Mouse (Mus musculus) midbrain, postnatal 0 days (tissue): ENCODE data around the gene Gm45713. TPM values are rescaled to one million over a fixed set of nuclear protein-coding genes. Genes with fewer than 3 reads are reported as not detected.

ENCODE experiments used
- ATAC-seq: fragments of 200-750 bp; cut with Nextera tagmentation; 2 replicates; pipeline ENCODE4 v1.8.0; 2017; ENCODE audit warnings: moderate number of reproducible peaks, mild to moderate bottlenecking, moderate TSS enrichment, moderate library complexity; ENCODE audit not compliant: low FRiP score
- DNase-seq: peaks from one replicate; pipeline ENCODE4 v3.0.0-alpha.2; 2015; ENCODE audit warnings: low spot score
- H3K27ac ChIP-seq: fragments of 300-500 bp; sonication (generic); 2 replicates; pipeline ENCODE4 v1.5.1; 2014; ENCODE audit warnings: low read depth, mild to moderate bottlenecking, low read length, mixed read lengths
- H3K27me3 ChIP-seq: fragments of 300-500 bp; sonication (generic); 2 replicates; pipeline ENCODE4 v1.6.1; 2014; ENCODE audit warnings: low read length, control low read depth, mixed read lengths; ENCODE audit not compliant: insufficient read depth
- H3K36me3 ChIP-seq: fragments of 300-500 bp; sonication (generic); 2 replicates; pipeline ENCODE4 v1.6.1; 2014; ENCODE audit warnings: low read length, control low read depth, mixed read lengths; ENCODE audit not compliant: insufficient read depth
- H3K4me1 ChIP-seq: fragments of 300-500 bp; sonication (generic); 2 replicates; pipeline ENCODE4 v1.6.1; 2014; ENCODE audit warnings: mild to moderate bottlenecking, control low read depth, antibody characterized with exemption, low read length, mixed read lengths; ENCODE audit not compliant: insufficient read depth
- H3K4me2 ChIP-seq: fragments of 300-500 bp; sonication (generic); 2 replicates; pipeline ENCODE4 v1.6.1; 2014; ENCODE audit warnings: low read depth, mild to moderate bottlenecking, low read length, mixed read lengths; ENCODE audit not compliant: poor library complexity, severe bottlenecking
- H3K4me3 ChIP-seq: fragments of 300-500 bp; sonication (generic); 2 replicates; pipeline ENCODE4 v1.5.1; 2014; ENCODE audit warnings: low read depth, mild to moderate bottlenecking, low read length, moderate library complexity
- H3K9ac ChIP-seq: fragments of 300-500 bp; sonication (generic); replicated peaks from 2 replicates; pipeline ENCODE4 v1.6.1; 2014; ENCODE audit warnings: mild to moderate bottlenecking, low read length, moderate library complexity, mixed read lengths; ENCODE audit not compliant: poor library complexity, severe bottlenecking
- H3K9me3 ChIP-seq: fragments of 300-500 bp; sonication (generic); 2 replicates; pipeline ENCODE4 v1.6.1; 2016; ENCODE audit warnings: low read length, control low read depth
- CTCF ChIP-seq: IDR thresholded peaks from 2 replicates; pipeline ENCODE4 v1.5.1; 2016; ENCODE audit warnings: antibody characterized with exemption, mild to moderate bottlenecking
- WGBS: fragments of 180-500 bp; shearing (Covaris S2); extraction: QIAGEN DNeasy Blood & Tissue Kit; methylation state at CpG from one replicate; pipeline ENCODE4 v1.1.7; 2014; 5-methylcytosine and 5-hydroxymethylcytosine counted together
- polyA plus RNA-seq: library from polyadenylated mRNA; unstranded; fragments of >200 nt; fragmentation: Nextera tagmentation; extraction: Ambion mirVana; gene quantifications from 2 replicates; pipeline ENCODE4 v1.2.1, GENCODE M21; 2015
- total RNA-seq: library from RNA; depleted of rRNA; stranded (reverse); fragments of >200 nt; gene quantifications from 2 replicates; pipeline ENCODE4 v1.2.3, GENCODE M21; 2014

The Gm45713 gene
- total and polyA plus RNA-seq, 2 experiments from 2014 or later = 0.39 to 2.0 TPM

DNA sequence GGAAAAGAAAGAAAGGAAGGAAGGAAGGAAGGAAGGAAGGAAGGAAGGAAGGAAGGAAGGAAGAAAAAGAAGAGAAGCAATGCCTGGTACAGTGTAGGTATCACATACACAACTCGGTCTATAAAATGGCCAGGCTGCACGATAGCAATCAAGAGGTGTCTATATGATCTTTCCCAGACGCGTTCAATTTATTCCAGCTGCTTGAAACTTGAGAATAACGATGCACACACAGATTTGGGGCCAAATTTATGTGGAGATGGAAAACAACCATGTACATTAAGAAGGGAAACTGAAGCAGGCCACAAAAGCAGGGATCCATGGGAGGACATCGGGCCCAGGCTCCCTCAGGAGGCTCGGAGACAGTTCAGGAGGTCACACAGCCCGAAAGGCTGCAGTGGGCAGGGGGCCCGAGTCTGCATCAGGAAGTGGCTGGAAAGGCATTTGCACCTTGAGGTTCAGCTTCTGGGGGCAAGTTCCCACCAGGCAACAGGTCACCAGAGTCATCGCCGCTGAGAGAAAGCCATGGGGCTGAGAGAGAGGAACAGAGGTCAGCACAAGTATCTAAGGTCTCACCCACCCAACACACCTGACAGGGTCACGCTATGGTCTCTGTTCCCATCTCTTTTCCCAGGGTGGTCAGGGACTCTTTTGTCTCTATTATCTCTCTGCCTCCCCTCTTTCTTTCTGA lies 43.1 kb downstream of the Gm45713 start:
- TF ChIP-seq CTCF = no peak
- Histone ChIP-seq H3K9me3 (no peaks in the 10 kb centered on the region), H3K27ac (no peak overlapping the region), H3K9ac (no peak overlapping the region), H3K4me2 (no peak overlapping the region), H3K36me3 (no peaks in the 10 kb centered on the region), H3K4me3 (no peak overlapping the region), H3K4me1 (no peaks in the 10 kb centered on the region), H3K27me3 (no peaks in the 10 kb centered on the region)
- DNase-seq (no peak), ATAC-seq (no peak)
- WGBS = 74% methylated on average over 12 of the region's 12 CpGs

DNA sequence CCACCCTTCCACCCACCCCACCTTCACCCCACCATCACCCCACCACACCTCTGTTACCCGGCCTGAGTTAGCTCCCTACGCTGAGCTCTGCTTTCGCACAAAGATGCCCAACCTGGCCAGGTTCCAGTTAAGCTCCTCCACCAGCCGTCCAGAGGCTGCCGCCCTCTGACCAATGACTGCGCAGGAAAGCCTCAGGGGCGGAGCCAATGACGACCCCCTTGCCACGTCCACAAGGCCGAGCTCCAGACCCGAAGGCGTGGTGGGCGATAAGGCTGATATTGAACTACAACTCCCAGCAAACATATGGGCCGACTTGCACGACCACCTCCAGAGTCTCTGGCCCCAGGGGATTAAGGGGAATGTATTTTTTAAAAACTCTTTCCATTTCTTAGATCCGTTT lies 44.0 kb downstream of the Gm45713 start, which contains the start of gene Rcn3:
Gene Rcn3 (minus strand): TSS at position 174 of the 400 bp plus-strand sequence.
- Histone ChIP-seq H3K9me3 (no peaks in the 10 kb centered on the region), H3K4me2 (peak within 1 kb of the TSS; percentile 65), H3K27ac (no peak within 1 kb of the TSS), H3K9ac (peak within 1 kb of the TSS; percentile 36; the same call in 1 of the 2 replicates), H3K27me3 (no peaks in the 10 kb centered on the region), H3K4me1 (no peaks in the 10 kb centered on the region), H3K4me3 (peak within 1 kb of the TSS; percentile 33), H3K36me3 (no peaks in the 10 kb centered on the region)
- DNase-seq (peak; percentile 96), ATAC-seq (peak; percentile 87)
- WGBS = under 1% methylated on average over 16 of the region's 16 CpGs
- TF ChIP-seq CTCF = no peak

DNA sequence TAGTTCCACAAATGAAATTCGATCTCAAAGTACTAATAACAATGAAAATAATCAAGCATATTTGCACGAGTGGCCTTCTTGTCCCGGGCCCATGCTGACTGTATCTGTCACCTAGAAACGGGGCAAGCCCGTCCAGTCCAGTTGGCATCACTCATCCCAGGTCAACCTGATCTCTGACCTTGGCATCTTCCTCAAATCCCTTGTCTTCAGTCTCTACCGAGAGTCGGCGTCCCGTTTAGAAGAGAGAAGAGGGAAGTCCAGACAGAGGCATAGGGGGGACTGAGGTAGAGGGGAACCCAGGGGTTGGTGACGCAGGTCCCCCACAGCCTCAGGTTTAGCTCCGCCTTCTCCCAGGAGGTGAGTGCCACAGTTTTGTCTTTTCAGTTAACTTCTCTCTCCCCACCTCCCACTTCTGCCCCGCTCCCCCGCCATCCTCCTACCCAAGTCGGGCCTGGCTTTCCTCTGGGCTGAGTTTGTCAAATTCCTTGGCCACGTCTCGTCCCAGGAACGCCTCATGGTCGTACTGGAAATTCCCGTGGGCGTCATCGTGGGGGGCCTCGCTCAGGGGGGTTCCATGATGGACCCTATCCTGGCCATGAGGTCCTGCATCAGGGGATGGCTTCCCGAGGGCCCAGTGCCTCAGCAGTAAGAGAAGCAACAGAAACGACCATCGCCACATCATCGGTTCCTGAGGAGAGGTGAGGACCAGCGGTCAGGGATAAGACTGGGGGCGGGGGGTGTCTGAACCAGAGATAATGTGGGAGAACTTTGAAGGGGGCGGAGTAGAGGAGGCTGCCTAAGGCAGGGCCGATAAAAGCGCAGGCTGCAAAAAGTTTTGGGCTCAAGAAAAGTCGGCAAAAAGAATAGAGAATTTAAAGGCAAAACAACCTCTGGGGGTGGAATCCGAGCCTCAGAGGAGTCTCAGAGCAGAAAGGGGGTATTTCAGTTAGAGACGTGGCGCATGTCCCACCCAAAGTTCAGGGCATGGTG lies 44.7 kb downstream of the Gm45713 start:
- no peaks in the 10 kb centered on the region for H3K9me3 ChIP-seq
- no peaks in the 10 kb centered on the region for H3K27me3 ChIP-seq
- H3K27ac ChIP-seq = no peak overlapping the region
- DNase-seq (no peak), ATAC-seq (no peak)
- peak overlapping the region; percentile 33 for H3K4me3 ChIP-seq
- H3K36me3 ChIP-seq = no peaks in the 10 kb centered on the region
- H3K9ac ChIP-seq = peak overlapping the region; percentile 36; the same call in 1 of the 2 replicates
- no peak for TF ChIP-seq CTCF
- 19% methylated on average over 35 of the region's 35 CpGs for WGBS
- no peaks in the 10 kb centered on the region for H3K4me1 ChIP-seq
- H3K4me2 ChIP-seq = peak overlapping the region; percentile 65

DNA sequence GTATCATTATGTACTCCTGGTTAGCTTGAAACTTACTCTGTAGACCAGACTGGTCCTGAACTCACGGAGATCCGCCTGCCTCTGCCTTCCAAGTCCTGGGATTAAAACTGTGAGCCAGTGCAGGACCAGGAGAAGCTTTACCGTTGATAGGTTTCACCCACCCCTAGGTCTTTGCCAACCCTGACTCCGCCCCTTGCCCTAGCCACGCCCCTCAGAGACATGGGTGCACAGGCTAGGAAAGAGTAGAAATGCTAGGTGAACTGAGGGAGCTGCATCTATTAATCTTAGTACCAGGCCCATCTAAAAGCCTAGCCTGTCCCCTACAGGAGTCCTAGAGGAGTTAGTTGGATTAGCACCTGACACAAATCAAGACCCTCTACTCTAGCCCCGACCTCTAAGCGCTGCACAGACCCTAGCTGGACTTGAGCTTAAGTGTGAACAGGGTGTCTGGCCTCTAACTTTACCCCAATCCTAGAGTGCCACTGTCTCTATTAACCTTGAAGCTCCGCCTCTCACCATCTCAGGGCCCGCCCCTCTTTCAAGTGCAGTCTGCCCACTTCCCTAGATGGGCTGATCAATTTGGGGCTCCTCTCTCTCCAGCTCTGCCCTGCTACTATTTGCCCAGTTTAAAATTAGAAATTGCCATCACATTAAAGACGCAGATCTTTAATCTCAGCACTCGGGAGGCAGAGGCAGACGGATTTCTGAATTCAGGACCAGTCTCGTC lies 45.6 kb downstream of the Gm45713 start:
- WGBS = 88% methylated on average over 13 of the region's 13 CpGs
- no peak overlapping the region for H3K4me2 ChIP-seq

DNA sequence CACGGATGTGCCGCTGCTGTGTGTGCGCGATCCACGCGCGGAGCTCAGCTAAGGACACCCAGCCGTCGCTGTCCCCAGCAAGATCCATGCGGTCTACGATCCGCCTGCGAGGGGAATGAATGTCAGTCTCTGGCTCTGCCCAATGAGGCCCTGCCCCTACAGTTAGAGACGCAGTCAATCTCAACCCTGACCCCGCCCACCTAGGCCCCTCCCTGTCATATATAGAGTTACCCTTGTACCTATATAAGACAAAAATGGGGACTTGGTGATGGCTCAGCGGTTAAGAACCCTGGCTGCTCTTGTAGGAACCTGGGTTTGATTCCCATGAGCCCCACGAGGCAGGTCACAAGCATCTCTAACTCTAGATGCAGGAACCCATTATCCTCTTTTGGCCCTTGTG lies 47.4 kb downstream of the Gm45713 start:
- H3K9me3 ChIP-seq = no peaks in the 10 kb centered on the region
- no peak overlapping the region for H3K4me3 ChIP-seq
- H3K9ac ChIP-seq = no peak overlapping the region
- H3K27ac ChIP-seq = no peak overlapping the region
- 94% methylated on average over 17 of the region's 17 CpGs for WGBS
- no peaks in the 10 kb centered on the region for H3K4me1 ChIP-seq
- no peaks in the 10 kb centered on the region for H3K27me3 ChIP-seq
- no peaks in the 10 kb centered on the region for H3K36me3 ChIP-seq
- no peak for TF ChIP-seq CTCF
- ATAC-seq (no peak), DNase-seq (no peak)
- no peak overlapping the region for H3K4me2 ChIP-seq

More for the DNA sequence above, 45.6 kb downstream of the Gm45713 start:
- ATAC-seq = no peak
- Histone ChIP-seq H3K4me3 (no peak overlapping the region), H3K27ac (no peak overlapping the region), H3K4me1 (no peaks in the 10 kb centered on the region), H3K9me3 (no peaks in the 10 kb centered on the region), H3K36me3 (no peaks in the 10 kb centered on the region), H3K27me3 (no peaks in the 10 kb centered on the region), H3K9ac (no peak overlapping the region)
- TF ChIP-seq CTCF = no peak
- no peak for DNase-seq
